Mouse (Mus musculus): ENCODE measurements around the gene Tnrc18. TPM values are rescaled to one million over a fixed set of nuclear protein-coding genes. Genes with fewer than 3 reads are reported as not detected.

Gene Tnrc18
- total RNA-seq, 4 experiments from 2014 or later: 112 to 134 (median 116) TPM

- no peak for DNase-seq (ENCODE audit: low spot score in 2 of 2)
These were observed 90.7 kb downstream of the Tnrc18 start for GRCm38 (mm10) chr5:142726748-142727147.

GRCm38 (mm10) chr5:142724265-142724664, 93.2 kb downstream of the Tnrc18 start:
- DNase-seq (ENCODE audit: low spot score in 2 of 2): no peak

- no peak for DNase-seq (ENCODE audit: low spot score in 2 of 2)
These were observed 93.8 kb downstream of the Tnrc18 start for GRCm38 (mm10) chr5:142723520-142724133.

- no peak for DNase-seq (ENCODE audit: low spot score in 2 of 2)
These were observed 97.6 kb downstream of the Tnrc18 start for GRCm38 (mm10) chr5:142719897-142720296.

- DNase-seq (ENCODE audit: low spot score in 2 of 2): no peak
These were observed 99.0 kb downstream of the Tnrc18 start for GRCm38 (mm10) chr5:142718486-142718885.

- peak in 1 of 2 experiments; percentile 83 for DNase-seq (ENCODE audit: low spot score in 2 of 2)
These were observed 99.4 kb downstream of the Tnrc18 start for GRCm38 (mm10) chr5:142718037-142718436.

- no peak for DNase-seq (ENCODE audit: low spot score in 2 of 2)
These were observed 101.4 kb downstream of the Tnrc18 start for GRCm38 (mm10) chr5:142716056-142716455.

GRCm38 (mm10) chr5:142715059-142715458, 102.4 kb downstream of the Tnrc18 start:
- no peak for DNase-seq (ENCODE audit: low spot score in 2 of 2)

GRCm38 (mm10) chr5:142713966-142714365, 103.5 kb downstream of the Tnrc18 start:
- no peak for DNase-seq (ENCODE audit: low spot score in 2 of 2)

GRCm38 (mm10) chr5:142712373-142712772, 105.1 kb downstream of the Tnrc18 start:
- DNase-seq (ENCODE audit: low spot score in 2 of 2): no peak

GRCm38 (mm10) chr5:142709436-142709835, 108.0 kb downstream of the Tnrc18 start:
- no peak for DNase-seq (ENCODE audit: low spot score in 2 of 2)

- DNase-seq (ENCODE audit: low spot score in 2 of 2): no peak
These were observed 109.8 kb downstream of the Tnrc18 start for GRCm38 (mm10) chr5:142707709-142708108.

GRCm38 (mm10) chr5:142703569-142703968, 113.9 kb downstream of the Tnrc18 start:
- no peak for DNase-seq (ENCODE audit: low spot score in 2 of 2)

- no peak for DNase-seq (ENCODE audit: low spot score in 2 of 2)
These were observed 114.8 kb downstream of the Tnrc18 start for GRCm38 (mm10) chr5:142702511-142703138.

- no peak for DNase-seq (ENCODE audit: low spot score in 2 of 2)
These were observed 115.6 kb downstream of the Tnrc18 start for GRCm38 (mm10) chr5:142701651-142702510.

GRCm38 (mm10) chr5:142700842-142701589, 116.4 kb downstream of the Tnrc18 start:
- DNase-seq (ENCODE audit: low spot score in 2 of 2): no peak

GRCm38 (mm10) chr5:142697742-142698141, 119.7 kb downstream of the Tnrc18 start:
- DNase-seq (ENCODE audit: low spot score in 2 of 2): no peak

GRCm38 (mm10) chr5:142696865-142697264, 120.6 kb downstream of the Tnrc18 start:
- DNase-seq (ENCODE audit: low spot score in 2 of 2): peak; percentile 15 to 90

GRCm38 (mm10) chr5:142696258-142696657, 121.2 kb downstream of the Tnrc18 start:
- DNase-seq (ENCODE audit: low spot score in 2 of 2): no peak

- DNase-seq (ENCODE audit: low spot score in 2 of 2): peak in 1 of 2 experiments; percentile 33
These were observed 122.7 kb downstream of the Tnrc18 start for GRCm38 (mm10) chr5:142694627-142695340.

Data from left cerebral cortex, adult 8-10 months (tissue).